Mouse (Mus musculus): ENCODE measurements at regions not wholly inside any gene's neighbourhood (a gene's known extent, or its start where the extent isn't known, plus 50 kb on each side); places are given as distances from the start of the nearest gene placed in this dataset.

- Histone ChIP-seq H3K36me3 (no peaks in the 10 kb centered on the region), H3K9ac (replicated peaks) (no peak overlapping the region), H3K4me1 (replicated peaks) (peaks cover 18% of the 10 kb centered on the region), H3K27ac (peak overlapping the region; percentile 59), H3K9me3 (no peaks in the 10 kb centered on the region), H3K4me2 (replicated peaks) (peak overlapping the region; percentile 38), H3K27me3 (no peaks in the 10 kb centered on the region), H3K4me3 (replicated peaks) (peak overlapping the region; percentile 20)
- peak; percentile 95 for ATAC-seq
- WGBS = 42% methylated on average over 13 of the region's 13 CpGs
Measured at GRCm38 (mm10) chr2:160158599-160159261, 175.2 kb downstream of the Gm826 start.

GRCm38 (mm10) chr2:160153781-160154180, 180.2 kb downstream of the Gm826 start:
- no peaks in the 10 kb centered on the region for H3K36me3 ChIP-seq
- no peak overlapping the region for H3K27ac ChIP-seq
- H3K4me2 ChIP-seq (replicated peaks) = no peak overlapping the region
- no peak for ATAC-seq
- H3K9me3 ChIP-seq = no peaks in the 10 kb centered on the region
- H3K4me3 ChIP-seq (replicated peaks) = no peak overlapping the region
- H3K9ac ChIP-seq (replicated peaks) = no peak overlapping the region
- 78% methylated on average over 6 of the region's 6 CpGs for WGBS
- H3K4me1 ChIP-seq (replicated peaks) = peaks cover 13% of the 10 kb centered on the region
- H3K27me3 ChIP-seq = no peaks in the 10 kb centered on the region

GRCm38 (mm10) chr2:160152101-160152500, 181.9 kb downstream of the Gm826 start:
- Histone ChIP-seq H3K9ac (replicated peaks) (no peak overlapping the region), H3K36me3 (no peaks in the 10 kb centered on the region), H3K4me1 (replicated peaks) (no peaks in the 10 kb centered on the region), H3K4me2 (replicated peaks) (no peak overlapping the region), H3K9me3 (no peaks in the 10 kb centered on the region), H3K27me3 (no peaks in the 10 kb centered on the region), H3K27ac (no peak overlapping the region), H3K4me3 (replicated peaks) (no peak overlapping the region)
- WGBS = 82% methylated on average over 3 of the region's 3 CpGs
- no peak for ATAC-seq

- Histone ChIP-seq H3K36me3 (no peaks in the 10 kb centered on the region), H3K4me3 (replicated peaks) (no peak overlapping the region), H3K4me1 (replicated peaks) (no peaks in the 10 kb centered on the region), H3K9me3 (no peaks in the 10 kb centered on the region), H3K27ac (no peak overlapping the region), H3K9ac (replicated peaks) (no peak overlapping the region), H3K4me2 (replicated peaks) (no peak overlapping the region), H3K27me3 (no peaks in the 10 kb centered on the region)
- 93% methylated on average over 3 of the region's 3 CpGs for WGBS
- no peak for ATAC-seq
Measured at GRCm38 (mm10) chr2:160148936-160149335, 185.0 kb downstream of the Gm826 start.

GRCm38 (mm10) chr2:160148516-160148915, 185.4 kb downstream of the Gm826 start:
- H3K9me3 ChIP-seq = no peaks in the 10 kb centered on the region
- no peaks in the 10 kb centered on the region for H3K4me1 ChIP-seq (replicated peaks)
- H3K4me2 ChIP-seq (replicated peaks) = no peak overlapping the region
- H3K36me3 ChIP-seq = no peaks in the 10 kb centered on the region
- no peak overlapping the region for H3K27ac ChIP-seq
- no peak for ATAC-seq
- no peak overlapping the region for H3K4me3 ChIP-seq (replicated peaks)
- H3K9ac ChIP-seq (replicated peaks) = no peak overlapping the region
- H3K27me3 ChIP-seq = no peaks in the 10 kb centered on the region
- 76% methylated on average over 10 of the region's 10 CpGs for WGBS

- Histone ChIP-seq H3K9ac (replicated peaks) (no peak overlapping the region), H3K4me3 (replicated peaks) (no peak overlapping the region), H3K36me3 (no peaks in the 10 kb centered on the region), H3K4me1 (replicated peaks) (no peaks in the 10 kb centered on the region), H3K4me2 (replicated peaks) (no peak overlapping the region), H3K9me3 (no peaks in the 10 kb centered on the region), H3K27ac (no peak overlapping the region), H3K27me3 (no peaks in the 10 kb centered on the region)
- ATAC-seq = no peak
- 76% methylated on average over 2 of the region's 2 CpGs for WGBS
Measured at GRCm38 (mm10) chr2:160148031-160148430, 185.9 kb downstream of the Gm826 start.

GRCm38 (mm10) chr2:160140166-160140740, 193.7 kb downstream of the Gm826 start:
- Histone ChIP-seq H3K9ac (replicated peaks) (no peak overlapping the region), H3K36me3 (no peaks in the 10 kb centered on the region), H3K9me3 (no peaks in the 10 kb centered on the region), H3K4me2 (replicated peaks) (no peak overlapping the region), H3K27me3 (no peaks in the 10 kb centered on the region), H3K4me1 (replicated peaks) (no peaks in the 10 kb centered on the region), H3K27ac (no peak overlapping the region), H3K4me3 (replicated peaks) (no peak overlapping the region)
- ATAC-seq = no peak
- 70% methylated on average over 4 of the region's 4 CpGs for WGBS

GRCm38 (mm10) chr2:160138091-160138490, 195.9 kb downstream of the Gm826 start:
- ATAC-seq = no peak
- no peak overlapping the region for H3K4me2 ChIP-seq (replicated peaks)
- H3K27ac ChIP-seq = no peak overlapping the region
- 90% methylated on average over 2 of the region's 2 CpGs for WGBS
- no peak overlapping the region for H3K9ac ChIP-seq (replicated peaks)
- no peaks in the 10 kb centered on the region for H3K27me3 ChIP-seq
- H3K4me3 ChIP-seq (replicated peaks) = no peak overlapping the region
- no peaks in the 10 kb centered on the region for H3K36me3 ChIP-seq
- H3K9me3 ChIP-seq = no peaks in the 10 kb centered on the region
- no peaks in the 10 kb centered on the region for H3K4me1 ChIP-seq (replicated peaks)

- ATAC-seq = no peak
- Histone ChIP-seq H3K4me2 (replicated peaks) (no peak overlapping the region), H3K4me1 (replicated peaks) (0 out of 2 replicates have a peak, but pooled peaks cover 5% of the 10 kb centered on the region), H3K9me3 (no peaks in the 10 kb centered on the region), H3K4me3 (replicated peaks) (no peak overlapping the region), H3K36me3 (no peaks in the 10 kb centered on the region), H3K9ac (replicated peaks) (no peak overlapping the region), H3K27ac (no peak overlapping the region), H3K27me3 (no peaks in the 10 kb centered on the region)
- 37% methylated on average over 2 of the region's 2 CpGs for WGBS
Measured at GRCm38 (mm10) chr2:160131797-160132196, 202.2 kb downstream of the Gm826 start.

GRCm38 (mm10) chr2:160131386-160131785, 202.6 kb downstream of the Gm826 start:
- Histone ChIP-seq H3K4me2 (replicated peaks) (no peak overlapping the region), H3K9ac (replicated peaks) (no peak overlapping the region), H3K27ac (no peak overlapping the region), H3K36me3 (no peaks in the 10 kb centered on the region), H3K4me3 (replicated peaks) (no peak overlapping the region), H3K4me1 (replicated peaks) (0 out of 2 replicates have a peak, but pooled peaks cover 5% of the 10 kb centered on the region), H3K27me3 (no peaks in the 10 kb centered on the region), H3K9me3 (no peaks in the 10 kb centered on the region)
- ATAC-seq = no peak
- WGBS = 48% methylated on average over 2 of the region's 2 CpGs

GRCm38 (mm10) chr2:160117148-160117547, 216.8 kb downstream of the Gm826 start:
- no peak overlapping the region for H3K4me2 ChIP-seq (replicated peaks)
- no peaks in the 10 kb centered on the region for H3K36me3 ChIP-seq
- H3K27me3 ChIP-seq = no peaks in the 10 kb centered on the region
- no peaks in the 10 kb centered on the region for H3K4me1 ChIP-seq (replicated peaks)
- no peaks in the 10 kb centered on the region for H3K9me3 ChIP-seq
- H3K9ac ChIP-seq (replicated peaks) = no peak overlapping the region
- ATAC-seq = no peak
- no peak overlapping the region for H3K4me3 ChIP-seq (replicated peaks)
- no peak overlapping the region for H3K27ac ChIP-seq

- Histone ChIP-seq H3K4me3 (replicated peaks) (no peak overlapping the region), H3K27ac (no peak overlapping the region), H3K4me1 (replicated peaks) (no peaks in the 10 kb centered on the region), H3K4me2 (replicated peaks) (no peak overlapping the region), H3K9ac (replicated peaks) (no peak overlapping the region), H3K9me3 (no peaks in the 10 kb centered on the region), H3K36me3 (no peaks in the 10 kb centered on the region), H3K27me3 (no peaks in the 10 kb centered on the region)
- ATAC-seq = no peak
Measured at GRCm38 (mm10) chr2:160111176-160111692, 222.7 kb downstream of the Gm826 start.

GRCm38 (mm10) chr2:160093078-160093477, 240.9 kb downstream of the Gm826 start:
- ATAC-seq = peak; percentile 56; the same call in 1 of the 2 replicates
- 15% methylated on average over 12 of the region's 12 CpGs for WGBS
- peak overlapping the region; percentile 32 for H3K4me2 ChIP-seq (replicated peaks)
- peaks cover 9% of the 10 kb centered on the region for H3K4me1 ChIP-seq (replicated peaks)
- H3K36me3 ChIP-seq = no peaks in the 10 kb centered on the region
- no peaks in the 10 kb centered on the region for H3K27me3 ChIP-seq
- no peak overlapping the region for H3K27ac ChIP-seq
- no peak overlapping the region for H3K9ac ChIP-seq (replicated peaks)
- H3K4me3 ChIP-seq (replicated peaks) = no peak overlapping the region
- no peaks in the 10 kb centered on the region for H3K9me3 ChIP-seq
